Mouse (Mus musculus) liver, embryonic 14.5 days (tissue): ENCODE results near the gene Leprot. TPM values are rescaled to one million over a fixed set of nuclear protein-coding genes. Genes with fewer than 3 reads are reported as not detected.

Experiments used
- ATAC-seq: fragments of 200-750 bp; cut with Nextera tagmentation; 2 replicates; pipeline ENCODE4 v1.8.0; 2017; ENCODE audit warnings: moderate number of reproducible peaks, mild to moderate bottlenecking, moderate library complexity; ENCODE audit not compliant: insufficient read depth
- DNase-seq, 3 experiments: peaks; one replicate each; pipeline ENCODE4 v3.0.0-alpha.2; 2012 to 2013; ENCODE audit warnings: low read depth in 3 of 3, low spot score in 3 of 3
- H3K27ac ChIP-seq: fragments of 300-500 bp; sonication (generic); 2 replicates; pipeline ENCODE4 v1.5.1; 2014; ENCODE audit warnings: moderate library complexity, mild to moderate bottlenecking, control low read depth, inconsistent platforms
- H3K27me3 ChIP-seq: fragments of 300-500 bp; sonication (generic); 2 replicates; pipeline ENCODE4 v1.6.1; 2014; ENCODE audit warnings: mild to moderate bottlenecking, low read length, moderate library complexity; ENCODE audit not compliant: control insufficient read depth, insufficient read depth
- H3K36me3 ChIP-seq: fragments of 300-500 bp; sonication (generic); replicated peaks from 2 replicates; pipeline ENCODE4 v1.6.1; 2014; ENCODE audit warnings: low read depth; ENCODE audit not compliant: control insufficient read depth, insufficient read depth
- H3K4me1 ChIP-seq, 2 experiments: fragments of 200-500 bp in 1 of 2; fragments of 300-500 bp in 1 of 2; sonication (generic) in 1 of 2; replicated peaks; 2 replicates each; pipeline ENCODE4 v1.6.1; 2012 to 2014; ENCODE audit warnings: antibody characterized with exemption in 1 of 2, inconsistent platforms in 1 of 2, low read length in 1 of 2; ENCODE audit not compliant: control insufficient read depth in 2 of 2, insufficient read depth in 2 of 2
- H3K4me2 ChIP-seq: fragments of 300-500 bp; sonication (generic); 2 replicates; pipeline ENCODE4 v1.6.1; 2014; ENCODE audit warnings: low read depth, mild to moderate bottlenecking, control low read depth, moderate library complexity
- H3K4me3 ChIP-seq, 2 experiments: fragments of 200-500 bp in 1 of 2; fragments of 300-500 bp in 1 of 2; sonication (generic) in 1 of 2; 2 replicates each; pipeline ENCODE4 v1.5.1; 2012 to 2014; ENCODE audit warnings: low read depth in 2 of 2, low read length in 2 of 2, mild to moderate bottlenecking in 2 of 2, control low read depth in 1 of 2, inconsistent platforms in 1 of 2, moderate library complexity in 1 of 2; ENCODE audit not compliant: insufficient read depth in 1 of 2
- H3K9ac ChIP-seq: fragments of 300-500 bp; sonication (generic); replicated peaks from 2 replicates; pipeline ENCODE4 v1.6.1; 2014; ENCODE audit warnings: mild to moderate bottlenecking, control low read depth, moderate library complexity
- H3K9me3 ChIP-seq: fragments of 300-500 bp; sonication (generic); 2 replicates; pipeline ENCODE4 v1.6.1; 2016; ENCODE audit warnings: low read length, mixed read lengths; ENCODE audit not compliant: control insufficient read depth
- CTCF ChIP-seq: IDR thresholded peaks from 2 replicates; pipeline ENCODE4 v1.5.1; 2016; ENCODE audit warnings: antibody characterized with exemption, low read depth, control low read depth
- EP300 ChIP-seq: IDR thresholded peaks from 2 replicates; pipeline ENCODE4 v1.6.1; 2016; ENCODE audit warnings: antibody characterized with exemption, low read depth
- WGBS: fragments of 180-500 bp; shearing (Covaris S2); extraction: QIAGEN DNeasy Blood & Tissue Kit; methylation state at CpG from one replicate; pipeline ENCODE4 v1.1.7; 2014; ENCODE audit not compliant: insufficient replicate concordance; 5-methylcytosine and 5-hydroxymethylcytosine counted together
- polyA plus RNA-seq, 2 experiments: library from polyadenylated mRNA; depleted of rRNA in 1 of 2; stranded (reverse) in 1 of 2; unstranded in 1 of 2; fragments of >200 nt; fragmentation: Nextera tagmentation in 1 of 2; extraction: Ambion mirVana in 1 of 2; gene quantifications; 2 replicates each; pipeline versions ENCODE4 v1.2.1 to v1.2.3; 2012 to 2014

Gene Leprot
- polyA plus RNA-seq, 2 experiments, result 43.7 to 51.1 TPM

DNA sequence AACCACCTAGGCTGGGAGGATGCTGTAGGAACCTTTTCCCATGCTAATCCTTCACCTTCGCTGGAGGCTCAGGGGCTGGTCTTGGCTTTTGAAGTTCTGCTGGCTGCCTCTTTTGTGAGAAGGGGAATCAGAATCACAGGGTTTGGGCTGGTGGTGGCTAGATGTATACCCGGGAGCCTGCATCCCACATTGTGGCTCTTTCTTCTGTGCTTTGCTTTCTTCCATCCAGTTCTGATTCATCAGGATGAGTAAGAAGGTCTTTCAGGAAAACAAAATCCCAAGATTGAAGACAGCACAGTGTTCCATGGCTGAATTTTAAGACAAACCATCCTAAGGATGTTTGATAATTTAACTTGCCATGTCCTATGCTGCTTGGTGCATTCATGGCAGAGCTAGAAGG, 27.3 kb upstream of the Leprot start:
- H3K27me3 ChIP-seq, result no peaks in the 10 kb centered on the region
- H3K9me3 ChIP-seq, result no peaks in the 10 kb centered on the region

DNA sequence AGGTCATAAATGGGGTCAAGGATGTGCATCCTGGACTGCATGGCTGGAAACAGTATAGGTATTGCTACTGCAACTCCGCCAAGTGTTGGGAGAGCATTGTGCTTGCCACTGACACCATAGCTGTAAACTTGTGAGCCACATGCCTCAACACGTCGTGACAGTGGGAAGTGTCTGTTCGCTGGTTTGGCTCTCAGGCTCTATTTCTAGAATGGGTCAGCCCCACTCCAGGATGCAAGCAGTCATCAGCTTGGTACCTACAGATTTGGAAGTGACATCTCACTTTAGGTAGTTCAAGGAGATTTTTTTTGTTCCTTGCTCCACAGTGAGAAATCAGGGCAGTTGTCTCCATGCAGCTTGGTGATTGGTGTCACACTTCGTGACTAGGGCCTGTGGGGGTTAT, 26.3 kb upstream of the Leprot start:
- TF ChIP-seq CTCF, result no peak
- DNase-seq (no peak), ATAC-seq (no peak)
- Histone ChIP-seq H3K36me3 (no peaks in the 10 kb centered on the region), H3K27ac (no peak overlapping the region), H3K9ac (no peak overlapping the region), H3K27me3 (no peaks in the 10 kb centered on the region), H3K4me3 (no peak overlapping the region), H3K4me1 (no peaks in the 10 kb centered on the region), H3K4me2 (no peak overlapping the region), H3K9me3 (no peaks in the 10 kb centered on the region)
- WGBS, result 55% methylated on average over 5 of the region's 5 CpGs

More for the DNA sequence above, 27.3 kb upstream of the Leprot start:
- Histone ChIP-seq H3K27ac (no peak overlapping the region), H3K4me2 (no peak overlapping the region), H3K36me3 (no peaks in the 10 kb centered on the region), H3K4me1 (no peaks in the 10 kb centered on the region), H3K4me3 (no peak overlapping the region), H3K9ac (no peak overlapping the region)
- ATAC-seq (no peak), DNase-seq (no peak)
- WGBS, result 43% methylated on average over 2 of the region's 2 CpGs
- TF ChIP-seq EP300, result no peak
- no peak for TF ChIP-seq CTCF

DNA sequence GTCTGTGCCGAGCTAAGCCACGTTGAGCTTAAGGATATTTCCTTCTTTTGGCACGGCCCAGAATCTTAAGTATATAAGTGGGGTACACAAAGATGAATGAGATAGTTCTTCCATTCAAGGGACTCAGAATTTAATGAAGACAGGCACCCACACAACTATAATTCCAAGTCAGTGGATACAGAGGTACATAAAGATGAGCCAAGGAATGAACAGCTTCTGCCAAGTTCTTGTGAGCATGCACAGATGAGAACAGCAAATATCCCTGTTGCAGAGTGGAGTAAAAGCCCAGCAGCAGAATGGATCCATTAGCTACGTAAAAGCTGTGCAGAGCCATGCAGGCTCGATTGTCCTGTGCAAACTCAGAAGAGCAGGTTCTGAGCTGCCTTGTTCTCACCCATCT, 22.2 kb upstream of the Leprot start:
- no peak for DNase-seq
- Histone ChIP-seq H3K27ac (no peak overlapping the region), H3K9me3 (no peaks in the 10 kb centered on the region), H3K4me3 (no peak overlapping the region), H3K36me3 (no peaks in the 10 kb centered on the region), H3K4me2 (no peak overlapping the region), H3K27me3 (no peaks in the 10 kb centered on the region), H3K9ac (no peak overlapping the region), H3K4me1 (no peaks in the 10 kb centered on the region)
- TF ChIP-seq EP300 (no peak), CTCF (no peak)
- 68% methylated on average over 5 of the region's 5 CpGs for WGBS
- no peak for ATAC-seq

DNA sequence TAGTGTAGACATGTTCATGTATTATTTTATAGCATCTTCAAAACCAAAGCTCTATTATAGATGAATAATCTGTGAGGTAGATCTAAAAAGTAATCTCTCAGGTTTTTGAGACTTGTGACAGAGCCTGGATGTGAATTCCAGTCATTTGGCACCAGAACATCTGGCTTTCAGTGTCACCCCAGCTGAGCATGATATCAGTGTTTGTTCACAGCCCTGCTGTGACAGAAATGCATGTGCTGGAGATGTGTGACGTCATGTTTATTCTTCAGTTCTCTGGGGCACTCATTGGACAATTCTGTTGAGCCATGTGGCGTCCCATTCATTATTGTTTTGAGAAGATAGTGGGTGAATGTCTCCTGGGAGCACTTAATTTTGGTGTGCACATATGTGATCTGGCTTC, 11.9 kb upstream of the Leprot start:
- Histone ChIP-seq H3K9ac (no peak overlapping the region), H3K27me3 (no peaks in the 10 kb centered on the region), H3K4me1 (no peaks in the 10 kb centered on the region), H3K36me3 (no peaks in the 10 kb centered on the region), H3K4me2 (no peak overlapping the region), H3K27ac (no peak overlapping the region), H3K9me3 (no peaks in the 10 kb centered on the region), H3K4me3 (no peak overlapping the region)
- ATAC-seq (no peak), DNase-seq (no peak)
- TF ChIP-seq CTCF (no peak), EP300 (no peak)
- WGBS, result 48% methylated on average over 2 of the region's 2 CpGs

DNA sequence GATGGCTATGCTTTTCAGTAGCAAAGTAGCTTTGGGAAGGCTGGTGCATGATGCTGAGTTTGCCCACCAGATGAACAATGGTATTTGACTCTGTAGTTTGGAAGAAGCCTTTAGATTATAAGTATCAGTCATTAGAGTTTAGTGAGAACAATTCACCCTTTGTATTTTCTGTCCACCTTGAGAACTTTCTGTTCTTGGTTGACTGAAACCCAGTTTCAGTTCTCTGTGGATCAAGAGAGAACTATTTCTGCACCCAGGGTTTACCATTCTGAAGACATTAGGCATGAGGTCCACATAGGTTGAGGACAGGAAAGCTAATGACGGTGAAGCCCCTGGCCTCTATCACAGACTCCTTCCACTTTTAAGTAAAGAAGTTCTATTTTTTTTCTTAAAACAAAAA, 10.0 kb upstream of the Leprot start:
- H3K4me2 ChIP-seq, result no peak overlapping the region
- H3K36me3 ChIP-seq, result no peaks in the 10 kb centered on the region
- TF ChIP-seq EP300 (no peak), CTCF (no peak)
- H3K9me3 ChIP-seq, result no peaks in the 10 kb centered on the region
- H3K27ac ChIP-seq, result no peak overlapping the region
- H3K9ac ChIP-seq, result no peak overlapping the region
- no peaks in the 10 kb centered on the region for H3K27me3 ChIP-seq
- 66% methylated on average over 1 of the region's 1 CpGs for WGBS
- ATAC-seq (no peak), DNase-seq (no peak)
- no peak overlapping the region for H3K4me3 ChIP-seq
- H3K4me1 ChIP-seq, result no peaks in the 10 kb centered on the region
